Mouse (Mus musculus): ENCODE measurements at regions not wholly inside any gene's neighbourhood (a gene's known extent, or its start where the extent isn't known, plus 50 kb on each side); places are given as distances from the start of the nearest gene placed in this dataset.

DNA sequence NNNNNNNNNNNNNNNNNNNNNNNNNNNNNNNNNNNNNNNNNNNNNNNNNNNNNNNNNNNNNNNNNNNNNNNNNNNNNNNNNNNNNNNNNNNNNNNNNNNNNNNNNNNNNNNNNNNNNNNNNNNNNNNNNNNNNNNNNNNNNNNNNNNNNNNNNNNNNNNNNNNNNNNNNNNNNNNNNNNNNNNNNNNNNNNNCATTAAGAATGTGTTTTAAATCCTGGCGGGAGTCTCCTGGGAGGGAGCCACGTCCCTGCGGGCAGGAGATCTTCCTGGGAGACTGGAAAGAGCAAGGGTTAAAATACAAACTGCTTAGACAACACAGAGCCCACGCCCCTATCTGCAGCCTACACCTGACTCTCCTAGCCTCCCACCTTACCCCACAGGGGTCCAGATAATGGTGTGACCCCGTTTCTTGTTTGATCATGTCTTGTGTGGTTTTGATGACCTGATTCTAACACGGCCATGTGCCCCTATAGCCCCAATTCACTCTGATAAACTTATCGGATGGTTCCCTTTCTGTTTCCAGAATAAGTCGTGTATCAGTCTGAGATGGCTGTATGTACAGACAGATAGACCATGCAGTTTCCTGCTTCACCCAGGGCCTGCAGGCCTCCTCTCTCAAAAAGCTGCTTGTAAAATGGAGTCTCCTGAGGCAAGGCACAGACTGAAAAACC, 160.8 kb downstream of the Rpl14 start:
- DNase-seq (ENCODE audit: low spot score in 2 of 2) = no peak

DNA sequence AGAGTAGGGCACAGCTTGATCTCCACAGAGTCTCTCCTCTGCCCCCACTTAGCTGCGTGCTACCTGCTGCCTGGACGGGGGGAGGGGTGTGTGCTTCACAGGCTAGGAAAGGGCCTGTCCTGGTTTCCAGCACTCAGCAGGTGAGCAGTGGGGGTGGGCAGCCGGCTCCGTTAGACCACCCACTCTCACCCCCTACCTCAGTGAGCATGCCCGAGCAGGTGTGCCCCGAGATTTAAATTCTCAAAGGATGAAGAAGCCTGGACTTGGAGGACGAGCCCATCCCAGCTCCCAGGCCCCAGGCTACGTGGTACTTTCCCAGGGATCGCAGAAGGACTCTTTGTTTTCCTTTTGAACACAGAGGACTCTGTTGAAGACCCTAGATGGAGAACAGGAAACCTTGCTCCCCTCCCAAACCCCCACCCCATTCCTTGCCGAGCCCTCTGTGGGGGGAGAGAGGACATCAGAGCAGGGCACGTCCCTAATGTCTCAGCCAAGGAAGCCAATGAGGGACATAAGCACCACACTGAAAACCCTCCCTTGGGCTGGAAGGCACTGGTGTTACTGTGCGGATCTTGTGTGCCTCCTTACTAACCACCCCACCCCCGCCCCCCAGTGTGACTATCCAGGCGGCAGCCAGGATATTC, 161.5 kb downstream of the Rpl14 start:
- DNase-seq (ENCODE audit: low spot score in 2 of 2) = no peak

GRCm38 (mm10) chr9:120733681-120734465, 162.6 kb downstream of the Rpl14 start:
- DNase-seq (ENCODE audit: low spot score in 2 of 2) = no peak

- DNase-seq (ENCODE audit: low spot score in 2 of 2) = no peak
Measured at GRCm38 (mm10) chr9:120735217-120735616, 164.0 kb downstream of the Rpl14 start.

DNA sequence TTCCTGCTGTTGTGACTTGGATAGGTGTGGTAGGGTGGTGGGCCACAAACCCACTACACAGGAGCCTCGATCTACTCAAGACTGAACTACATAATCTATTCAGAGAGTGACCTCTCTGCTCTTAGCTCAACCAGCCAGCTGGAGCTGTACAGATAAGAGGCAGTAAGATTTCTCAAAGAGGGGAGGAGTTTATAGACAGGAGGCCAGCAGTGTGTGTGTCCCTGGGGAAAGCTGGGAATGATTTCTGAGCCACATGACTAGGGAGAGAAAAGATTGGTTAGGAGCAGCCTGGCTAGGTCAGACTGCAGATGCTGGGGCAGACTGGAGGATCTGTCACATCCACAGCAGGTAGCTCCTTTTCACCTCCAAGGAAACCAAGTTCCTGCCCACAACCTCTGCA, 166.7 kb downstream of the Rpl14 start:
- no peak for DNase-seq (ENCODE audit: low spot score in 2 of 2)

DNA sequence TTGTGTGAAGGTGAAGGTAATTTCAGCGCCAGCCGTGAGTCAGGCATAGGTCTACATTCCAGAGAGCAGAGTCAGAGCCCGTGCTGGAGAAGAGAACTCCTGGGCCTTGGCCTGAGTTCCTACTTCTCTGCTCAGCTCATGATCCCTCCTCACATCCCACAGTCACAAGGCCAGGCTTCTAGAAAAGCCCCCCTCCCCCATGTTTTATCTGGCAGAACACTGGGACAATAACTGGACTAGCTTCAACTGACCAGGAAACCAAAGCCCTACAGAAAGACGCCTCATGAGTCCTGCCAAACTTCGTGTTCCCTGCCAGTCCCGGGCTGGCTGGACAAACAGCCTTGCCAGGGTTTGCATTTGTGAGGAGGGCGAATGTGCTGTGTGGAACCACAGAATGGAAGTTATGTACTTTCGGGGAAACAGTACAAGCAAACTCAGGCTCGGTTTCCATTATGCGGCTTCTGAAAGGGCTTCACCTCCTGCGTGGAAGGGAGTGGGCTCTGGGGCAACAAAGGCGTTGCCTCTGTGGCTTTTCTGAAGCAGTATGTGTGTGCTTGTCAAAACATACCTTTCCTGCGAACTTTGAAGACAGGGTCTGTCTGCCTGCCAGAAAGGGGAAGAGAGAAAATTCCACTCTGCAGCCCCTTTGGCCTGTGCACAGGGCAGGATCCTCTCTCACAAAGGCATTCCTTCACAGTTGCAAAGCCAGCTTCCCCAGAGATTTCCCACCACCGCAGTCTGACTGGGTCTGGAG, 168.1 kb downstream of the Rpl14 start:
- DNase-seq (ENCODE audit: low spot score in 2 of 2) = no peak

GRCm38 (mm10) chr9:120739953-120740524, 168.8 kb downstream of the Rpl14 start:
- no peak for DNase-seq (ENCODE audit: low spot score in 2 of 2)

DNA sequence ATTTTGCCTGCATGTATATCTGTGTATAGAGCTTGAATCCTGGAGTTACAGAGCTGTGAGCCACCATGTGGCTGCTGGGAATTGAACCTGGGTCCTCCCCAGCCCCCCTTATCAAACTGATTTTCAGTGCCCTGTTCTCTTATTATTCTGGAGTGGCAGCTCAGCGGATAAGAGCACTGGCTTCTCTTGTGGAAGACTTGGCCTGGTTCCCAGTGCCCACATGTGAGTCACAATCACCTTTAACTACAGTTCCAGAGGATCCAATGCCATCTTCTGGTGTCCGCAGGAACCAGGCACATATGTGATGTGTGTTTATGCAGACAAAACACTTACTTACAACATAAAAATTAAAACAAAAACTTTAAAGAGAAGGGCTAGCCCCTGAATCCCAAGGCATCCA, 170.3 kb downstream of the Rpl14 start:
- DNase-seq (ENCODE audit: low spot score in 2 of 2) = no peak

DNA sequence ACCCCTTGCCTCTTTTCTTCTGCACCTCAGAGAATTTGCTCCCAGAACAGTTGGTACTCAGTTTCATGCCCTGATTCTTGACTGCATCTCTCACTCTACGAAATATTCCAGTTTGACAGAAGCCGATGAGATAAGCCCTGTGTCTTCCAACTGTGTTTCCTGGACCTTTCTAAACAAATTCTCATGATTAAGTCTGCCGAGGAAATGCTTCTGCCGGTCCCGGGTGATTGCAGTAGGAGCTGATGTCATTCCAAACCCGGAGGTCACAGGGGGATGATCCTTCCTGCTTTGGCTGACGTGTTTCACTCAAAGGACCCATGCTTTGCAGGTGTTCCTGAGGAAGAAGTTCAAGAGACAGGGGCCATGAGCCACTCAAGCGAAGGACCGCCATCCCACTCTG, 172.2 kb downstream of the Rpl14 start:
- no peak for DNase-seq (ENCODE audit: low spot score in 2 of 2)

GRCm38 (mm10) chr9:120745674-120746073, 174.4 kb downstream of the Rpl14 start:
- DNase-seq (ENCODE audit: low spot score in 2 of 2) = no peak

GRCm38 (mm10) chr9:120750820-120751219, 178.2 kb upstream of the Ctnnb1 start:
- no peak for DNase-seq (ENCODE audit: low spot score in 2 of 2)

DNA sequence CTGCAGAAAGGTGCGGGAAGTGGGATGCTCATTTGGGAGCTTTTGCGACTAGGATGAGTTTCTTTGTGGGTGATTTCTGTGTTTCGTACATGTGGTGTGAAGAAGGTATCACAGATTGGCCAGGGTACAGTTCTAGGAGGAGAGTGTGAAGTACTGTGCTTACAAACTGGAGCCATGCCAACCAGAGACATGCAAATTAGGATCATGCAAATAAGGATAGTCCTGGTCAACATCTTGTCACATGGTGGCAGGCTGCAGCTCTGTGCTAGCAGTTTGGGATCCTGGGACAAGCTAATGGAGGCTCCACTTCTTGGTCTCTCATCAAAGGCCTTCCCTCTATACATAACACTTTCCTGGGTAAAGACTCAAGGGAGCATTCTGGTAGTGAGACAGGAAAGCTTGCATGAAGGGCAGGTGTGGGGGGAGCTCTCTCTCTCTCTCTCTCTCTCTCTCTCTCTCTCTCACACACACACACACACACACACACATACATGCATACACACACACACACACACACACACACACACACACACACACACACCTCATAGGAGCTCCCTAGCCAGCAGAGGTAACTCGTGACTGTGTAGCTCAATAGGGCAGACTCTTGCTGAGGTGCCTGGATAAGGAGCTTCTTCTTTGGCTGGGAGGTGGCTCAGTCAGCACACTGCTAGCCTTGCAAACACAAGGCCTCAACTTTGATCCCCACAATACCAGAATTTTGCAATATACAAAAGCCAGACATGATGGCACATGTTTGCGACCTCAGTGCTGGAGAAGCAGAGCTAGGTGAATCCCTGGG, 177.1 kb upstream of the Ctnnb1 start:
- no peak for DNase-seq (ENCODE audit: low spot score in 2 of 2)

DNA sequence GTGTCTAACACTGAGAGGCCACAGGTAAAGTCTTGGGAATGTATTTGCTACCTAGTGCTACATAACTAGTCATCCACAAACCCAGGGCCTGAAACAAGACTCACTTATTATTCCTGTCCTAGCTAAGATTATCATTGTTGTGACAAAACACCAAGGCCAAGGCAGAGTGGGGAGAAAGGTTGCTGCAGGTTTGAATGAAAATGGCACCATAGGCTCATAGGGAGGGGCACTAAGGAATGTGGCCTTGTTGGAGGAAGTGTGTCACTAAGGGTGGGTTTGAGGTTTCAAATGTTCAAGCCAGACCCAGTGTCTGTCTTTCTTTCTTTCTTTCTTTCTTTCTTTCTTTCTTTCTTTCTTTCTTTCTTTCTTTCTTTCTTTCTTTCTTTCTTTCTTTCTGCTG, 174.9 kb upstream of the Ctnnb1 start:
- DNase-seq (ENCODE audit: low spot score in 2 of 2) = no peak

DNA sequence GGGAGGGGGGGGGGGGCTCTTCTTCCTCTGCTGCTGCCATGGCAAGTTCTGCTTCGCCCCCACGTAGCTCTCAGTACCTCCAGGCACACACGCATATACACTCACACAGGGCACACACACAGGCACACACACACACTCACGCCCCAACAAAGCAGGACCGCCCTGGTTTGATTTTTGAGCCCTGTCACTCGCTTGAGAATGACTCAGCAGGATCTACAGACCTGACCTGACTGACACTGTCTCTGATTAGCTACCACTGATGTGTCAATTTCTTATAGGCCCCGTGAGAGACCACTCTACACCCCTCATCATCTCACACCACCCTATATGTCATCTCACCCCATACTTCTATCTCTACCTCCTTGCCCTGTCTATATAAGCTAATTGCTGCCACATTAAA, 173.5 kb upstream of the Ctnnb1 start:
- no peak for DNase-seq (ENCODE audit: low spot score in 2 of 2)

GRCm38 (mm10) chr9:120758003-120758402, 171.0 kb upstream of the Ctnnb1 start:
- no peak for DNase-seq (ENCODE audit: low spot score in 2 of 2)

DNA sequence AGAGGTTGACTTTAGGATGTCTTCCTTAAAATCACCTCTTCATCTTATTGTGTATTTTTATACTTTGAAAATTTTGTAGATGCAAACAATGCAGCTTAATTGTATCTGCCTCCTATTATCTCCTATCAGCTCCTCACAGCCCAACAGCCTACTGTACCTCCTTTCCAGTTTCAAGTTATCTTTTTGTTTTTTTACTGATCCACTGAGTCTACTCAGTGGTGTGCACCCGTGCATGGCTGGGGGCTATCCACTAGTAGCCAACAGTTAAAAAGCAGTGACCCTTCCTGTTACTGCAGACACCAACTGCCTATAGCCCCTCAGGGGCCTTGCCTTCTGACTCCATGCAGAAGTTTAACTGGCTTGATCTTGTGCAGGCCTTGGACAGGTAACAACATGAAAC, 170.4 kb upstream of the Ctnnb1 start:
- no peak for DNase-seq (ENCODE audit: low spot score in 2 of 2)

- no peak for DNase-seq (ENCODE audit: low spot score in 2 of 2)
Measured at GRCm38 (mm10) chr9:120759771-120760170, 169.2 kb upstream of the Ctnnb1 start.

DNA sequence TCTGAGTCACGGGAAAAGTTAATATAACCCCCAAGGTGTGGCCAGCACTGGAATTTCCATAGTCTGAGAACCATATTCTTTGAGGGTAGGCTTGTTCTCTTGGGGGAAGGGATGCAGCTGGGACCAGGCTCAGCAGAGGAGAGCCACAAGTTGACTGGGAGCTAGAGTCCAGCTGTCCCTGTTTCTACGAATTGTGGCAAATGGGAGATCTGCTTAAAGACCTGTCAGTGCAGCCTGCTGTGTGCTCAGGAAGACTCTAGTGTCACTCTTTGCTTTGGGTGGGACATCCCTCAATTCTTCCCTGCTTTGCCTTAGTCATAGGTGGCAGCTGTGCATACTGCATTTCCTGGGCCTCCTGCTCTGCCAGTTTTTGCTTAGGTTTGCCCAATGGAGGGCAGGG, 165.2 kb upstream of the Ctnnb1 start:
- no peak for DNase-seq (ENCODE audit: low spot score in 2 of 2)

DNA sequence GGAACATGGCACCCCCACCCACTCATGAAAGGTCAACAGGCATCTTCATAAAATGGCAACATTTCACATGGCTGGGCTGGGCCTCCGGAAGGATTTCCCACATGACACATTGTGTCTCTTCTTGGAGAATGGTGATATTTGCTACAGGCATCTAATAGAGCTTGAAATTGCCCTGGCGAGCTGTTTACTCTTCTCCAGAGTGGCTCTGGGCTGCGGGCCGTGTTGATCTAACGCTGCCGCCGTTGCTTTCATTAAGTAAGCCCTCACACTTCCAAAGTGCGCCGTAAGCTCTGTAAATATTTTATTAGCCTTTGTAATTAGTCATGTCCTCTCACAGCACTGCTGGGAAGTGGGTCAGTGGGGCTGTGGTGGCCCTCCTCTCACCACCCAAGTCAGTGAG, 164.4 kb upstream of the Ctnnb1 start:
- DNase-seq (ENCODE audit: low spot score in 2 of 2) = no peak

- DNase-seq (ENCODE audit: low spot score in 2 of 2) = no peak
Measured at GRCm38 (mm10) chr9:120765292-120765691, 163.7 kb upstream of the Ctnnb1 start.

DNA sequence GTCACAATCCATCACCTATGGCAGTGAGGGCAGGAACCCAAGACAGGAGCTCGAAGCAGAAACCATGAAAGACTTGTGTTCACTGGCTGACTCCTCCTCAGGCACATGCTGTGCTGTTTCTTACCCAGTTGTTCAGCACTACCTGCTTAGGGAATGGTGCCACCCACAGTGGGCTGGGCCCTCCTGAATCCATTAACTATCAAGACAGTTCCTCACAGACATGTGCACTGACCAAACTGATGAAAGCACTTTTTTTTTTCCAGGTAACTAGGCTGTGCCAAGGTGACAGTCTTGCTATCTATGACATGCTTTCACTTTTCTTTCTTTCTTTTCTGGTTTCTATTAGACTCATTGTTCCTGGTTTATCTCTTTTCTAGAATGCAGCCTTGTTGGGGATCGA, 162.1 kb upstream of the Ctnnb1 start:
- no peak for DNase-seq (ENCODE audit: low spot score in 2 of 2)
